Mouse (Mus musculus): ENCODE results near the gene Eln.

GRCm38 (mm10) chr5:134739951-134740350 lies 7.2 kb downstream of the Eln start:
- no peak for TF ChIP-seq POLR2A (IDR thresholded peaks at IDR 0.05; ENCODE audit: extremely low read depth, insufficient read depth, low read length)
- no peak for TF ChIP-seq CTCF (IDR thresholded peaks at IDR 0.05; ENCODE audit: low read depth, low read length)

Data from liver, adult 2 months (tissue).